Mouse (Mus musculus) T-helper 2 cell (primary cell): ENCODE measurements around the gene Taf1.
"Not testable (repeated sequence)": the region's sequence is repeated elsewhere in the genome, so short reads cannot be mapped to it uniquely, and the experiment has no call there.

Source experiments
- in situ Hi-C: fragments of 300-600 bp; cut with MboI, MseI; formaldehyde crosslinking; loops from one replicate; pipeline ENCODE4 v1.15.1; 2025; ENCODE audit warnings: high pct_unique_total_duplicates

The Taf1 gene

DNA sequence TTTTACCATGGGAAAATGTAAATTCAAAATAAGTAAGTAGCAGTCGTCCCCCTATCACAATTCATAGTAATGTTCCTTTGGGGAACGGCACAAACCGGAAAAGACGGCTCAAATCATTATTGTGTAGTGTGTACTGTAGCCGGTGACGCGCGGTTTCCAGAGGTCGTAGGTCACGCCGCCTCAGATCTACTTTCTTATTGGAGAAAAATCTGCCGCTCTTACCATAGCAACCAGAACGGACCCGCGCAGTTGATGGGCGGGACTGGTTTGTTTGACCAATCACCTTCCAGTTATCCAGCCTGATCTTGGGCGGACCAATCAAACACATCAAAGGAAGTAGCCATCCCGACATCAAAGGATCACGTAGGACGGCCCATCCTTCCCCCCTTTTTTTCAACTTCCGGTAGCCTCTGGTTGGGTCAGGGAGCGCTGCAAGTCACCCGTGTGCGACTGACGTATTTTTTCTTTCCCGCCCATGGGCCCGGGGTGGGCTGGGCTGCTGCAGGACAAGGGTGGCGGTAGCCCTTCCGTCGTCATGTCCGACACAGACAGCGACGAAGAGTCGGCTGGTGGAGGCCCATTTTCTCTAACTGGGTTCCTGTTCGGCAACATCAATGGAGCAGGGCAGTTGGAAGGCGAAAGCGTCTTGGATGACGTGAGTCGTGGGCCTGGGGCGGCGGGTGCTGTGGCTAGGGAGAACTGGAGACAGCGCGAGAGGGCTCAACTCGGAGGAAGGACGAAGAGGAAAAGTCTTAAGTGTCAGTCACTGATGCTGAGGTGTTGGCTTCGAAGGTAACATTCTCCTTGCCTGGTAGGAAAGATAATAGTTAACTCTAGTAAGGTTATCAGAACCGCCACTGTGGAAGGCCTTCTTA, at the start of gene Taf1:
Gene Taf1, plus strand, starts transcription at position 388 of the 875 bp plus-strand sequence.
- in situ Hi-C loops: no loop called here

DNA sequence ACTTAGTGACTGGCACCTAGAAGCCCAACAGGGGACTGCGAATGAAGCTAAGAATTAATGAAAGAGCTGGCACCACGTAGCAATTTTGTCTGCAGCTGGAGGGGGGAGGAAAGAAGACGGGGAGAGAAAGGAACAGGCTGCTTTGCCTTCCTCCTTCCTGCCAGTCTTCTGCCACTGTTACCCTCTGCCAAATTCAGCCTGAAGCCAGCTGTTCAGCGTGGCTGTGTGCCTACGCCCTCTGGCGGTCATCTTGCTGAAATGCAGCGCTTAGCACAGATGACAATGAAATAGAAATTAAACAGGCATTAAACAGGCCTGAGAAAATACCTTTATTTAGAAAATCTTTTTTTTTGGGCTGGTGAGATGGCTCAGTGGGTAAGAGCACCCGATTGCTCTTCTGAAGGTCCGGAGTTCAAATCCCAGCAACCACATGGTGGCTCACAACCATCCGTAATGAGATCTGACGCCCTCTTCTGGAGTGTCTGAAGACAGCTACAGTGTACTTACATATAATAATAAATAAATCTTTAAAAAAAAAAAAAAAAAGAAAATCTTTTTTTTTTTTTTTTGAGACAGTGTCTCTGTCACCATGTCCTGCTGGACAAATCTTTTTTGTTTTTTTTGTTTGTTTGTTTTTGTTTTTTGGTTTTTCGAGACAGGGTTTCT, 45.9 kb upstream of the Taf1 start:
- in situ Hi-C loops: not testable (repeated sequence)

DNA sequence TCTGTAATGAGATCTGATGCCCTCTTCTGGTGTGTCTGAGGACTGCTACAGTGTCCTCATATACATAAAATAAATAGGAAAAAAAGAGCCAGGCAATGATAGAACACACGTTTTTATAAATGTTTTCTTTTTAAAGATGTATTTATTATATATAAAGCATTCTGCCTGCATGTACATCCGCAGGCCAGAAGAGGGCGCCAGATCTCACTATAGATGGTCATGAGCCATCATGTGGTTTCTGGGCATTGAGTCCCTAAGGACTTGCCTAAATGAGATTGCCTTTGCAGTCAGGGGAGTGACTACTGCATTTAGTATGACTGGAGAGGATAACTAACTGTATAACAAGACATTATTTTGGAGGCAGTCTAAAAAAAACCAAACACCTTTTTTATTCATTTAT, 27.9 kb upstream of the Taf1 start:
- in situ Hi-C loops: no loop called here

DNA sequence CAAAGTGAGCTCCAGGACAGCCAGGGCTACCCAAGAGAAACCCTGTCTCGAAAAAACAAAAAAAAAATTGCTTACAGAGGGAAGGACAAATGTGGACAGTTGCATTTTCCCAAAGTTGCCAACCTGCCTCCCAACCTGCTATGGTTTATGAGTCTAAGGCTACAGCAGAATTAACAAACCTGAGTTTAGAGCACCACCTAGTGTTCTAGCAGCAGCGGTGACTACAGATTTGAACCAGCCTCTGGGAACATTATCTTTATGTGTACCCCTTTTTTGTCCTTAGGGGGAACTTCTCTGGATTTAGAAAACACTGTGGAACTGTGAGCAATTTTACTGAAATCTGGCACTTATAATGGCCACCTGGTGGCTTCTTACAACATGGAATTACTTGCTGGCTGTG, 16.8 kb upstream of the Taf1 start:
- in situ Hi-C loops: no loop called here

DNA sequence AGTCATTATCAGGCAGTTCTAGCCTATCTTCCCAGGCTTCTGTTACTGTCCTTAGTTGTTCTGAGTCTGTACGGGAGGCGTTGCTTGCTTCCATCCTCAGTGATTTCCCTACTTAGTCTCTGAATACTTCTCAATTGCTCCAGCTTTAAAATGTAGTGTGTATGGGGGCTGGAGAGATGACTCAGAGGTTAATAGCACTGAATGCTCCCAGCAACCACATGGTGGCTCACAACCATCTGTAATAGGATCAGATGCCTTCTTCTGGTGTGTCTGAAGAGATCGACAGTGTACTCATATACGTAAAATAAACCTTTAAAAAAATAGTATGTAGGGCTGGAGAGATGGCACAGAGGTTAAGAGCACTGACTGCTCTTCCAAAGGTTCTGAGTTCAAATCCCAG, 14.5 kb upstream of the Taf1 start:
- in situ Hi-C loops: no loop called here

DNA sequence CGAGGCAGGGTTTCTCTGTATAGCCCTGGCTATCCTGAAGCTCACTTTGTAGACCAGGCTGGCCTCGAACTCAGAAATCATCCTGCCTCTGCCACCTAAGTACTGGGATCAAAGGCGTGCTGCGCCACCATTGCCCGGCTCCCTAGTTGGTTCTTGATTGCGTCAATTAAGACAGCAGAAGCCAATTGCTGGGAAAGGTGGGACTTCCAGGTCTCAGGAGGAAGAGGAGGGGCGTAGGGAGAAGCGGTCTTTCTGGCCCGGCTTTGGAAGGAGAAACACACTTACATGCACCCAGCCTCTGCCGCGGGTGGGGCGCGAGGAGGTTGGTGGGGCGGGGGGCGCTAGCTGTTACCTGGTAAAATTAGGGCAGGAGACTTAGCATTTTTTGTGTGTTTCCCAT, 10.5 kb upstream of the Taf1 start:
- in situ Hi-C loops: no loop called here

DNA sequence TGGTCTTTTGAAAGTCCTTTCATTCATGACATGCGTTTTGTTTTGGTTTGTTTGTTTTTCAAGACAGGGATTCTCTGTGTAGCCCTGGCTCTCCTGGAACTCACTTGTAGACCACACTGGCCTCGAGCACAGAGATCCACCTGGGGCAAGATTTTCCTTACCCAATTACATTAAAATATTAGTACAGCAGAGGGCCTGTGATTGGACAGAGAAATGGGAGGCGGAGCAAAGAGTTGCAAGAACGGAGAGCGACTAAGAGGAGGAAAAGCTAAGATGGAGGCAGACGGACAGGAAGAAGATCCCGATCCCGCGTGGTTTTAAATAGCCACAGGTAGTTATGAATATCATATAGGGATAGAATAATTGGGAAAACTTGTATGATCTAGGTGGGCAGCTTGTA, 5.2 kb upstream of the Taf1 start:
- in situ Hi-C loops: no loop called here

DNA sequence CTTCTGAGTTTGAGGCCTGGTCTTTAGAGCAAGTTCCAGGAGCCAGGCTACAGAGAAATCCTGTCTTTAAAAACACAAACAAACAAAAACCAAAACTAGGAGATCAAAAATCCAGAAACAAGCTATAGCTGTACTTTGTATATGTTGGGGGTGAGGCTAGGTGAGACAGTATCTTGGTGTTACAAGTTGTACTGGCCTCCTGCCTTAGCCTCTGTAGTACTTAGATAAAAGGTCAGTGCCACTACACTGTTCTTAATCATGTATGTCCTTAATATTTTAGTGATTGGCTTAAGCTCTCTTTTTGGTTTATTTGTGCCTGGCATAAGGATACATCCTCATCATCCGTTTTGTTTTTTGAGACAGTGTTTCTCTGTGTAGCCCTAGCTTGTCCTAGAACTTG, 52.9 kb downstream of the Taf1 start:
- in situ Hi-C loops: no loop called here

DNA sequence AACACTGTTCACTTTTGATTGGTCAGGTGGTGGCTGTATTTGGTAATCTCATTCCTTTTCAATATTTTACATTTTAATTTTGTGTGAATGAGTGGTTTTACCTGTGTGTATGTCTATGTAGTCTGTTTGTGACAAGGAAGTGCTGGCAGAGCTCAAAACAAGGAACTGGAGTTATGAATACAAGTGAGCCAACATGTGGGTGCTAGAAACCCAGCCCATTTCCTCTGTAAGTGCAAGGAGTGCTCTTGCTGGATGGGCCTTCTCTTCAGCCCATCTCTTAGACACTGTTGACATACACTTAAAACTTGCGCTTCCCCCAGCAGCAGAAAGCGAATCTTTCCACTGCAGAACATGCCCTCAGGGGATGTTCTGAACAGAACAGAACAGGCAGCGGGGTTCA, 83.6 kb downstream of the Taf1 start:
- in situ Hi-C loops: no loop called here

DNA sequence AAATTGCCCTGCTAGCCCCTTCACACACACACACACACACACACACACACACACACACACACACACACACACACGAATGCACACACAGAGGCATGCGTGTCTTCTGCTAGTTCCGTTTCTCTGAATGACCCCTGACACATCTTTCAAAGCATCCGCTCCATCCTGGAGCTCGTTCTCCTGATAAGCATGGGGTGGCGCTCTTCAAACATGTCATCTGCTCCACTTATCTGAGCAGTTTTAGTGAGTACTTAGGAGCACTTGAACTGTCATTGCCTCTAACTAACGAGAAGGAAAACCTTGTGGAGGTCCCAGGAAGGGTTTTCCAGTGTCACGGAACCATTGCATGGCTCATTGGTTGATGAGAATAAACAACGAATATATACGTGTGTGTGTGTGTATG, 85.4 kb downstream of the Taf1 start:
- in situ Hi-C loops: no loop called here

DNA sequence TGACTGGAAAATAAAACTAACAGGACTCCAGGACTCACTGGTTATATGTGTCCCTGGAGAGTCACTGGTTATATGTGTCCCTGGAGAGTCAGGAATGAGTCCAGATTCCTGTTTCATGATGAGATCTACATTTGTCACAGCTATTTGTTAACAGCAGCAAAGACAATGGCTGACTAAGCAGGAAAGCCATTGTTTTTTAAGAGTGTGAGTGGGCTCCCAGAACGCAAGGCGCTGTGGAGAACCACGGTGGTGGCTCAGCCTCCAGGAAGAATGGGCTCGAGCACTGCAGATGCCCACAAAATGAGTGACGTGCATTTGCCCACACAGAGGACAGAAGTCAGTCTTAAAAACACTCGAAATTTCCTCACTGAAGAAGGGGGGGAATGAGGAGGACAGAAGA, 87.8 kb downstream of the Taf1 start:
- in situ Hi-C loops: no loop called here

DNA sequence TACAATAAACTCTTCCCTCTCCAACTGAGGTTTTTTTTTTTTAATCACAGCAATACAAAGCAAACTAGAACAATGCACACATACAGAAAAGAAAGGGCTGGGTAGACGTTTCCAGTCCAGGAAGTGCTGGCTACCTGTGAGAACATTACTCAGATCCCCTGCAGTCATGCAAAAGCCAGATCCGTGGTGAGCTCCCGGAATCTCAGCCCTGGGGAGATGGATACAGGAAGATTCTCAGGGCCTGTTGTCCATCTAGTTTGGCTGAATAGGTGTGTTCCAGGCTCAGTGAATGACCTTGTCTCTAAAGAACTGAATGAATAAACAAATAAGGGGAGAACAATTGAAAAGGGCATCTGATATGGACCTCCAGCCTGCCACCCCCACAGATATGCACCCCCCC, 90.0 kb downstream of the Taf1 start:
- in situ Hi-C loops: no loop called here

DNA sequence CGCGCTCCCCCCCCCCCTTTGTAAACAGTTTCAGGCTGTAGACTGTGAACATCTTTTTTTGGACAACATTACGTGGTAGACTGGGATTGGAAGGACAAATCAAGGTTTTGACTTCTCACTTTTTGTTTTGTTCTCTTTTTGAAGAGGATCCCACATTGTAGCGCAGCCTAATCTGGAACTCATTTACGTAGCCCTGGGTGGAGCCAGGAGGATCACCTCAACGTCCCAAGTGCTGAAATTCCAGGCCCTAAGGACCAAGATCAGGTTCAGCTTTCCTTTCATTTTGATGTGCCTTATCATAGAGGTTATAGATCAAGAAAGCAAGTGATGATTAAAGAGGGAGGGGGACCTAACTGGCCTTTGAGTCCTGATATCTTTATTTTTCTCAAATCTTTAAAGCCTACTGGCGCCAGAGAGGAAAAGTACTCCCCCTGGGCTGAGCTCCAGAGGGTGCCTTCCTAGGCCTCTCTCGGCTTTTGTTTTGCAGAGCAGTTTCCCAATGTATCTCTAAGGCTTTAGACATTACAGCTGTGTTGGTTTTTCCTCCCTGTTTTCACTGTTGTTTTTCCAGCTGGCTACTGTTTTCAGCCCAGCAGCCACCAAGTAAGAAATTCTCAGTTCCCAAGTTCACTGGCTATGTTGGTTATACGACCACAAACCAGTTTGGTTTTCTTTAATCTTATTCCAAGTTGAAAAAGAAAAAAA, 104.4 kb downstream of the Taf1 start:
- in situ Hi-C loops: no loop called here

DNA sequence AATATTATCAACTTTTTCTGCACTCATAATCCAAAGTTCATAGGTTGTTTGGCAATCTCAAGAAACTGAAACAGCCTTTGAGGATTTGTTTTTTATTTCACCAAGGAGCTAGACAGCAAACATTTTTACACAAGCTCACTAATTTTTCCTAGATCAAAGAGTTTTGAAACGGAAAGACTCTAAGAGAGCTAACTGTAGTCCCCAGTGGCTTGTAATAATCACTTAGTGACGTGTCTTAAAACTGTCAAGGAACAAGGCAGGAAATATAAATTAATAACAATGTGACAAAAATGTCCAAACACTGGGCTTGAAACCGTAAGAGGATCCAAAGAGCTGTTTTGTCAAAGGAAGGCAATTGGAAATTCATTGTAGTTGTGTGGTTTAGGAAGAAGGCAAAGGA, 106.3 kb downstream of the Taf1 start:
- in situ Hi-C loops: no loop called here

DNA sequence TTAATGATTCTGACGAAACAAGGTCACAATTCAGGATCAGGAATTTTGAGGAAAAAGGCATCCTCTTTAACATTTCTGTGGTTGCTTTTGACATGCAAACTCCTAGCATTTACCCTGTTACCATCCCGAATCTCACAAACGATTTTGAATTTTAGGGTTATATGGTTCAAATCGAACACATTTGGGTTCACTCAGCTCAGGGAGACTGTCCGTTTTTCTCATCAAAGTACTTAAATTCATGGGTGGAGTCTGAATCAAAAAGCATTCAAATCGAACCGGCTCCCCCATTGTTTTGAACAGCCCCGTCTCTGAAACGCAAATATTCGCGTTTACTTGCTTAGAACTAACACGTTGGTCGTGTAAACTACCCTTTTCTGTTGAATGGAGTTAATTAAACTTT, 106.8 kb downstream of the Taf1 start:
- in situ Hi-C loops: no loop called here

DNA sequence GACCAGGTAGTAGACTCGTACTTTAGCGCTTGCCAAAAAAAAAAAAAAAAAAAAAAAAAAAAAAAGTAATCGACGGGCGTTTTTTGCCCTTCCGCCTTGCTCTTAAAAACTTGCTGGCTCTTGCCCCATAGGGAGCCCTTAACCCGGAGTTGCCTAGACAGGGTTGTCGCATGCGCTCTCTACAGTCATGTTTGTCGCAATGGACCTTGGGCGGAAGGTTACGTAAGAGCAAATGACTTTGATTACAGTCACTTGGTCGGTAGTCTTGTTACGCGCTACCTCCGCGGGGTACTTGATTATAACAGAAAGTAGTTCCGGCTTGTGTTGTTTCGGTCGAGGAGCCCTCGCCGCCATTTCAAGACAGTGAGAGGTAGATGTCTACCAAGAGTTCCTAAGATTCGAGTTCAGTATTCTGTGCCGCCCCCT, 107.2 kb downstream of the Taf1 start, which contains the start of gene Ogt:
Gene Ogt, plus strand, starts transcription at position 320 of the 426 bp plus-strand sequence.
- in situ Hi-C loops: no loop called here

DNA sequence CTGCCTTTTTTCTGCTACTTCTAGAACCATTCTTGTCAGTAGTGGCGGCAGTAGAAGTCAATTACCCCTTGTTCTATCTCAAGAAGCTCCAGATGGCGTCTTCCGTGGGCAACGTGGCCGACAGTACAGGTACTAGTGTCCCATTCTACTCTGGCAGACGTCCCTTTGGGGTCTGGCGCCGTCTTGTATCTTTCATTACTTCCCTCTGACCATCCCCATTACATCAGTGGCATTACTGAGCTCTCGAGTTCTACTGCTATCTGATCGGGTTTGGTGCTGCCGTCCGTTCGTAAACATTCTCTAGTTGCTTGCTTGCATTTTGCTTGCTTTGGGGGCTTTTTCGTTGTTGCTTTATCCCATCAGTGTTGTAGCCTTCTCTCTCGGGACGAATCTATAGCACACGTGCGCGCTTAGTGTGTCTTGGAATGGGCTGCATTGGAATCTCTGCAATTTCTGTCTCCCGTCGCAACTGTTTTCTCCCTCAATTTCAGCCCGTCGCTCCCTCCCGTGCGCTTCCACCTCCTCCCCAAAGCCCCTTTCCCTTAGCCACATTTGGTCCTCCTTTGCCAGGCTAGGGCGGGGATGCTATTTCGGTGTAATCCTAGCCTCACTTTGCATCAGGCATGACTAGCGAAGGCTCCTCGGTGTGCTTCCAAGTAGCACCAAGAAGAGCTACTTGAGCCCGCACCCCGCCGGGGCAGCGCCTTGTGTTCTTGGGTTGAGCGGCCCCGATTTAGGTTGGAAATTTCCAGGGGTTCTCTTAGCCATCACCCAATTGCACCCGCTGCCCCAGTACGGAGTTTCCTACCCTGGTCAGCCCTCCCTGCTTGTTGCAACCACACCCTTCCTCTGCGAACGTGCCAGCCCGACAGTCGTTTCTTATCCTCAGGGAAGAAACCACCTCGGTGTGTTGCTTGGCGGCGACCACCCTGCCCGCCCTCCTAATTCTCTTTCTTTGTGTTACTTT, 107.9 kb downstream of the Taf1 start:
- in situ Hi-C loops: no loop called here

DNA sequence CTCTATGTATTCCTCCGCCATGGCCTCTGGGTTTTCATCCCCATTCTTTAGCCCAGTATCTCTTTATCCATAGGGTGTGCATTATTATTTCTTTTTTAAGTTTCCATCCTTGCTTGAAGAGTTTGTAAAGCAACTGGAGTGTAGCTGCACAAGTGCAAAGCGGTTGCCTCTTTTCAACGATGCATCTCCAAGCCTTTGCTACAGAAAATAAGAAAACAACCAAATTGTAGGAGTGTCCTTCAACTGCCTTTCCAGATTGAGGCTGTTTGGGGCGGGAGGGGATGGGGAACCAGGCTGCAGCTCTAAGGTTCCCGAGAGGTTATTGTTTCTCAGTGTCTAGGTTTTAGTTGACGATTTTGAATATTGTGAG, 108.6 kb downstream of the Taf1 start:
- in situ Hi-C loops: no loop called here

DNA sequence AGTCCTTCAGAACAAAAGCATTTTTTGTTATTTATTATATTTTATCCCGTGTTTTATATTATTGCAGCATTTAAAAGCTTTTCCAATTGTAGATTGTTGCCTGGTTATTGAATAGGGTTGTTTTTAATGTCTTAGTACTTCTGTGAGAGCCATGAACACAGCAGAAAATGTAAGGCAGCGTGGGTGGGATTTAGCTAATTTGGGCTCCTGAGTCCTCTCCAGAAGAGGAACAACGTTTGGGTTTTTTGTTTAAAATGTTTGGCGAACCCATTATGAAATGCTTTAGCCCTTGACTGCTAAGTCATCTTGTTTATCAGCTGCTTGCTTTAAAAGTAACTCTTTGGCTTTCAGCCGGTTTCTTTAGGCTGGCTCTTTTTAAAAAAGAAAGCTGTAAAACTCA, 109.6 kb downstream of the Taf1 start:
- in situ Hi-C loops: no loop called here

DNA sequence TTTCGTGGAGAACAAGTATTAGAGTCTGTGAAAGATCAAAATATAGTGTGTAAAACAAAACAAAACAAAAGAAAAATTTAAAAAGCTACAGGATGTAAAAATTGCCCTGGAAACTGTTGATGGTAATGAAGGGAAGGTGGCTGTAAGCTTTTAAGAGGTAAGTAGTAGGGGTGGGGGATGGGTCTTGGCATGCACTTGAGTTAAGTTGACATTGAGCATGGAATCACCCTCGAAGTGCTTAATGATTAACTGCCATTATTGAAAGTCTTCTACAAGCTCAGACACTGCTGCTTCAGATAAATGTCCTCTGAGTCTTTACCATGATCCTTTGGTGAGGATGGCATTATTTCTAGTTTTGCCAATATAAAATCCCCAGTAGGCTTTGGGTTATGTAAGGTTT, 112.8 kb downstream of the Taf1 start:
- in situ Hi-C loops: no loop called here

DNA sequence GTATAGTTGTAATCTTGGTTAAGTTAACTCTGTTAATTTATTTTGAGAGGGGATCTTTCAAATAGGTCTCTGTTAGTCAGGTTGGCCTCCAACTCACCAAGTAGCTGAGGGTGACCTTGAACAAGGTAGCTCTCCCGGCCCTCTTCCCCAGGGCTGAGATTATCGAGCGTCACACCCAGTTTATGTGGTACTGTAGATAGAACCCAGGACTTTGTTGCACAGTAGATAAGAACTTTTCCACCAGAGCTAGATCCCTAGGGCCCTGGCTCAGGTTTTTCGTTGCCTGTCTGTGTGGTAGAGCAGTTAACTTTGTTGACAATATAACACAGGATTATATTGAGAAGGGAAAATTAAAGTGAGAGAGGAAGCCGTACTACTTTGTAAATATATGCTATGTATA, 114.1 kb downstream of the Taf1 start:
- in situ Hi-C loops: no loop called here
